Mouse (Mus musculus) bone marrow macrophage, adult 2 months (primary cell): ENCODE data around the gene Gata5.

Source experiments
- CTCF ChIP-seq: IDR thresholded peaks from 2 replicates; pipeline ENCODE4 v1.5.1; 2012; ENCODE audit warnings: low read depth, mild to moderate bottlenecking, low read length, moderate library complexity
- POLR2A ChIP-seq: IDR thresholded peaks from 2 replicates; pipeline ENCODE4 v1.6.1; 2012; ENCODE audit warnings: mild to moderate bottlenecking, low read depth, low read length, borderline replicate concordance

DNA sequence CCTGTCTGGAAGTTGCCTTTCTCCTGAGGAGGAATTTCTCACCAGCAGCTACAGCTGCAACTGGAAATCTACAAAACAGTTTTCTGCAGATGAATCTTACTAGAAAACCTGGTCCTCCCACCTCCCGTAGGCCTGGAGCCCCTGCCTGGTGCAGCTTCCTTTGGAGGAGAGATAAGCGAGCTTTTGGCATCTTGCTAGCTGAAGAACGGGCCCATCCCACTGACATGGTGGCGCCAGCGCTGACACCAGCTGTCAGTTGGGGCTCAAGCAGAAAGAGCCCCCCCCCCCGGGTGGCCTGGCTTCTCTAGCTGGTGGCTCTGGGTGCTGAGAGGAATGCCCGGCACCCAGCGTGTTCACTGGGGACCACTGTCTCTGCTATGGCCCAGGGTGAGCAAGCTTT, 6.7 kb upstream of the Gata5 start:
- no peak for TF ChIP-seq CTCF
- no peak for TF ChIP-seq POLR2A
